Mouse (Mus musculus) G1E (cell line): ENCODE measurements around the gene Sorbs2. TPM values are rescaled to one million over a fixed set of nuclear protein-coding genes. Genes with fewer than 3 reads are reported as not detected.

Source experiments
- ATAC-seq: 2 replicates; pipeline ENCODE4 v1.8.0; 2016; ENCODE audit warnings: mild to moderate bottlenecking; ENCODE audit not compliant: insufficient number of reproducible peaks, poor library complexity, low FRiP score, severe bottlenecking; ENCODE audit errors: extremely low read depth
- DNase-seq: peaks from one replicate; pipeline ENCODE4 v3.0.0; 2012; ENCODE audit warnings: low spot score
- H3K27me3 ChIP-seq: 2 replicates; pipeline ENCODE4 v1.6.1; 2012; ENCODE audit warnings: mild to moderate bottlenecking, low read length, inconsistent platforms; ENCODE audit not compliant: insufficient read depth
- H3K36me3 ChIP-seq: replicated peaks from 2 replicates; pipeline ENCODE3; 2012; ENCODE audit warnings: mild to moderate bottlenecking, inconsistent platforms
- H3K4me1 ChIP-seq: 2 replicates; pipeline ENCODE4 v1.6.1; 2012; ENCODE audit warnings: low read depth, low read length, inconsistent platforms, mixed read lengths; ENCODE audit not compliant: insufficient read depth
- H3K4me3 ChIP-seq: 2 replicates; pipeline ENCODE4 v1.5.1; 2012; ENCODE audit warnings: low read depth, mild to moderate bottlenecking, inconsistent platforms, low read length, moderate library complexity, mixed read lengths
- H3K9me3 ChIP-seq: replicated peaks from 2 replicates; pipeline ENCODE4 v1.6.1; 2012; ENCODE audit warnings: inconsistent platforms
- CTCF ChIP-seq: IDR thresholded peaks from 2 replicates; pipeline ENCODE4 v1.5.1; 2012; ENCODE audit warnings: low read depth, low read length, inconsistent platforms, mixed read lengths
- GATA1 ChIP-seq: IDR thresholded peaks from 2 replicates; pipeline ENCODE4 v1.6.1; 2012; ENCODE audit warnings: borderline replicate concordance, low read length, inconsistent platforms, mixed read lengths
- GATA2 ChIP-seq: IDR thresholded peaks from 2 replicates; pipeline ENCODE4 v1.6.1; 2012; ENCODE audit warnings: low read depth, low read length, inconsistent platforms, borderline replicate concordance
- POLR2AphosphoS5 ChIP-seq: IDR thresholded peaks from 2 replicates; pipeline ENCODE4 v1.6.1; 2012; ENCODE audit warnings: low read depth, low read length, inconsistent platforms; ENCODE audit not compliant: insufficient replicate concordance
- TAL1 ChIP-seq: conservative IDR thresholded peaks from 2 replicates; pipeline ENCODE4 v1.6.1; 2012; ENCODE audit warnings: low read depth, low read length, inconsistent platforms, mixed read lengths
- polyA plus RNA-seq: library from polyadenylated mRNA; stranded (reverse); fragments of >175 nt; gene quantifications from 2 replicates; pipeline ENCODE4 v1.2.3, GENCODE M21; 2012
- total RNA-seq, 2 experiments: library from RNA; stranded (forward) in 1 of 2; stranded (reverse) in 1 of 2; fragments of 200-1000 nt in 1 of 2; fragments of >200 nt in 1 of 2; fragmentation: Nextera tagmentation in 1 of 2; gene quantifications; 2 replicates each; pipeline ENCODE4 v1.2.3; 2014 to 2017

Sorbs2 gene
- total and polyA plus RNA-seq, 3 experiments: 0.49 TPM; not detected in 2

- TF ChIP-seq CTCF: no peak
- no peak for TF ChIP-seq GATA2
- TF ChIP-seq POLR2AphosphoS5: no peak
- no peak for TF ChIP-seq GATA1
- TF ChIP-seq TAL1: no peak
- ATAC-seq: no peak
- no peaks in the 10 kb centered on the region for H3K27me3 ChIP-seq
- no peak overlapping the region for H3K4me3 ChIP-seq
- DNase-seq: no peak
- H3K9me3 ChIP-seq: no peaks in the 10 kb centered on the region; the same call in 1 of the 2 replicates
- H3K4me1 ChIP-seq: no peaks in the 10 kb centered on the region
- H3K36me3 ChIP-seq: no peaks in the 10 kb centered on the region
Measured at GRCm38 (mm10) chr8:45658021-45658420, 150.4 kb downstream of the Sorbs2 start.

DNA sequence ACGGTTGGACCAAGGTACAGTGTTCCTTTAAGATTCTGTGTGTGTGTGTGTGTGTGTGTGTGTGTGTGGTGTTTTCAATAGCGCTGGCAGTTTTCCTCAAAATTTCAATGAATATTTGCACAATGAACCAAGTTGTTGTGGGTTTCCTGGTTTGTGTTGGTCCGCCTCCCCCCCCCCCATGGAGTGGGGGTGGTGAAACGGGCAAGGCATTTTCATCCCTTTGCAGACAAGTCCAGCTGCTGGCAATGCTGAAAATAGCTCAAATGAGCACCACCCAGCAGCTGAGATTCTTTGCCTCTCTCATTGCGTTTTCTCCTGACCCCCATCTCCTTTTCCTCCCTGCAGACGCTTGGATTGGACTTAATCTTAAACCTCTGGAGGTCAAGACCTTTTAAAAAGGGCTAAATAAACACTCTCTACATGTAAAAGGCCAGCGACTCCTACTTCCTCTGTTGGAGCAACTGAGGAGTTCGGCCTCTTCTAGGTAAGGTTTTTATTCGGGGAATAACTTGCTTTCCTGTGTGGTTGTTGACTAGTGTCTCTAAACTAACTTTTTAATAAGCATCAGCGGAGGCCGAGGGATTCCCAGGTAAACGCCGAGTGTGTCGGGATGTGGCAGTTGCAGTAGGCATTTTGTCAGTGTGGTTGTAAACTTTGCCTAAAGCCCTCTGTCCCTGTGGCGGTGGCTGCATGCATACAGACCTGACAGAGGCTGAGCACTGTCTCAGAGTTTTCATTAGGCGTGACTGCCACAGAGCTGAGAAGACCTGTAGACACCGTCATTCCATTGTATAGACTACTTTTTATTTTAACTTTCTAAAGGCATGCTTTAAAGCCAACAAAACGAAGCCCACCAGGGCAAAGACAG lies 151.1 kb downstream of the Sorbs2 start:
- ATAC-seq (no peak), DNase-seq (no peak)
- Histone ChIP-seq H3K4me3 (no peak overlapping the region), H3K27me3 (no peaks in the 10 kb centered on the region), H3K36me3 (no peaks in the 10 kb centered on the region), H3K9me3 (no peaks in the 10 kb centered on the region; the same call in 1 of the 2 replicates), H3K4me1 (no peaks in the 10 kb centered on the region)
- TF ChIP-seq GATA1: no peak
- TF ChIP-seq TAL1: no peak
- no peak for TF ChIP-seq GATA2
- TF ChIP-seq CTCF: no peak
- no peak for TF ChIP-seq POLR2AphosphoS5

DNA sequence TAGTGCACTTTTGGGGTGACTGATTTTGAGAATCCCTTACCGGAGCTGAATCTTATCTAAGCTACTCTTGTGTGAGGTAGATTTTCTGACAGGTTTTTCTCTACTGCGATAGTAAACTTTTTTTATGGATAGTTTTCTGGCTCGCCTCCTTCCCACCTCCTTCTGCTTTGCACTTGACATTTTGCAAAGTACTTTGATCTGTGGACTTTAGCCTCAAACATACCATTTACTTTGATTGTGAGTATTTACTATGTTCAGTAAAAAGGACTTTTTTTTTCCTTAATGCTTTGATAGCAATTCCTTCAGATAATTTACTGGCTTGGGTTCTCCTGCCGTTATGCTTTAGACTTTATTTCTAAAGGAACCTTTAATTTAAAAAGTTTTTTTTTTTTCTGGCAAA lies 151.9 kb downstream of the Sorbs2 start:
- DNase-seq (no peak), ATAC-seq (no peak)
- TF ChIP-seq POLR2AphosphoS5: no peak
- TF ChIP-seq TAL1: no peak
- no peak for TF ChIP-seq CTCF
- TF ChIP-seq GATA2: no peak
- TF ChIP-seq GATA1: no peak
- Histone ChIP-seq H3K36me3 (no peaks in the 10 kb centered on the region), H3K4me1 (no peaks in the 10 kb centered on the region), H3K4me3 (no peak overlapping the region), H3K27me3 (no peaks in the 10 kb centered on the region), H3K9me3 (no peaks in the 10 kb centered on the region; the same call in 1 of the 2 replicates)

DNA sequence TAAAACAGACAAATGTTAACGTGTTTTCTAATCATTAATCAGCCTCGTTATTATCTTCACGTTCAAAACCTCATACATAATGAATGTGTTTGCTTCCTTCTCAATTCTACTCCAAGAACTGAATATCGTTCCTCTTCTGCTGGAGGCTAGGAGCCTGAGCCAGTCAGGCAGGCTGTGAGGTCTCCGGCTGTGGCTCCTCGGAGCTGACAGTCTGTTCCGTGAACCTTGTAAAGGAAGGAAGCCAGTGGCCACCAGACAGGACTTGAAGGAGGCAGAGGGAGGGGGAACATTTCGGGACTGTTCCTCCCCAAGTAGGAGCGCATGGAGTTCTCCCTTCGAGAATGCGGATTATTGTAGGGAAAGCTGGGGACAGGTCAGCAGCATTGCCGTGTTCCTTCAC lies 153.0 kb downstream of the Sorbs2 start:
- no peak for ATAC-seq
- no peak for DNase-seq

GRCm38 (mm10) chr8:45661605-45662004 lies 154.0 kb downstream of the Sorbs2 start:
- no peaks in the 10 kb centered on the region; the same call in 1 of the 2 replicates for H3K9me3 ChIP-seq

More for the DNA sequence above, 153.0 kb downstream of the Sorbs2 start:
- no peak for TF ChIP-seq TAL1
- TF ChIP-seq GATA1: no peak
- TF ChIP-seq GATA2: no peak
- TF ChIP-seq POLR2AphosphoS5: no peak
- no peak for TF ChIP-seq CTCF
- H3K27me3 ChIP-seq: no peaks in the 10 kb centered on the region
- no peaks in the 10 kb centered on the region; the same call in 1 of the 2 replicates for H3K9me3 ChIP-seq
- H3K4me3 ChIP-seq: no peak overlapping the region
- no peaks in the 10 kb centered on the region for H3K4me1 ChIP-seq
- no peaks in the 10 kb centered on the region for H3K36me3 ChIP-seq

GRCm38 (mm10) chr8:45666221-45666620 lies 158.6 kb downstream of the Sorbs2 start:
- H3K27me3 ChIP-seq: no peaks in the 10 kb centered on the region
- no peak for DNase-seq
- ATAC-seq: no peak
- H3K9me3 ChIP-seq: no peaks in the 10 kb centered on the region
- H3K36me3 ChIP-seq: no peaks in the 10 kb centered on the region
- H3K4me1 ChIP-seq: no peaks in the 10 kb centered on the region
- TF ChIP-seq GATA2 (no peak), TAL1 (no peak), CTCF (no peak), GATA1 (no peak), POLR2AphosphoS5 (no peak)
- H3K4me3 ChIP-seq: no peak overlapping the region

More at GRCm38 (mm10) chr8:45661605-45662004, 154.0 kb downstream of the Sorbs2 start:
- no peaks in the 10 kb centered on the region for H3K36me3 ChIP-seq
- H3K4me1 ChIP-seq: no peaks in the 10 kb centered on the region
- TF ChIP-seq POLR2AphosphoS5 (no peak), TAL1 (no peak), GATA1 (no peak), GATA2 (no peak), CTCF (no peak)
- DNase-seq (no peak), ATAC-seq (no peak)
- H3K27me3 ChIP-seq: no peaks in the 10 kb centered on the region
- H3K4me3 ChIP-seq: no peak overlapping the region

DNA sequence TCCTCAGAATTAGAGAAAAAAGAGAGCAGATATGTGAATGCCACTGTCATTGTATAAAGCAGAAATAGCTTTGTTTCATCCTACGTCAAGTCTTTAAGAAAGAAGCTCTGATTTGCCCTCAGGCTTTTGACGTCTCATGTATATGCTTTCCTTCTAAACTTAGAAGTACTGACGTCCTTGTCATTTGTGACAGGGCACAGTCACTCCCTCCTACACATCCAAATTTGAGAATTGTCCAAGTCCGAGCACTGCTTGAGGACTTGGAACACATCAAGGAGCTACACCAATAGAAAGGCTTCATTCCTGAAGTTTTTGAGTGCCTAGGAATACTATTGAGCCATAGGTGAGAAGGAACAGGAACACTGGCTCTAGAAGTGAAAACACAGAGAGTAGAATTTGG lies 165.6 kb downstream of the Sorbs2 start:
- H3K27me3 ChIP-seq: no peaks in the 10 kb centered on the region
- DNase-seq (no peak), ATAC-seq (no peak)
- no peaks in the 10 kb centered on the region for H3K9me3 ChIP-seq
- H3K4me3 ChIP-seq: no peak overlapping the region
- no peaks in the 10 kb centered on the region for H3K4me1 ChIP-seq
- no peaks in the 10 kb centered on the region for H3K36me3 ChIP-seq
- no peak for TF ChIP-seq CTCF
- no peak for TF ChIP-seq POLR2AphosphoS5
- TF ChIP-seq TAL1: no peak
- TF ChIP-seq GATA1: no peak
- no peak for TF ChIP-seq GATA2
